Mouse (Mus musculus): Measurements from ENCODE around the gene Luc7l2.
"Not testable (repeated sequence)": the region's sequence is repeated elsewhere in the genome, so short reads cannot be mapped to it uniquely, and the experiment has no call there.

Gene Luc7l2

GRCm38 (mm10) chr6:38551062-38551988 lies at the start of gene Luc7l2:
Gene Luc7l2, plus strand, starts transcription at chr6:38551334.
- DNase-seq (ENCODE audit: low spot score): peak; percentile 86

DNA sequence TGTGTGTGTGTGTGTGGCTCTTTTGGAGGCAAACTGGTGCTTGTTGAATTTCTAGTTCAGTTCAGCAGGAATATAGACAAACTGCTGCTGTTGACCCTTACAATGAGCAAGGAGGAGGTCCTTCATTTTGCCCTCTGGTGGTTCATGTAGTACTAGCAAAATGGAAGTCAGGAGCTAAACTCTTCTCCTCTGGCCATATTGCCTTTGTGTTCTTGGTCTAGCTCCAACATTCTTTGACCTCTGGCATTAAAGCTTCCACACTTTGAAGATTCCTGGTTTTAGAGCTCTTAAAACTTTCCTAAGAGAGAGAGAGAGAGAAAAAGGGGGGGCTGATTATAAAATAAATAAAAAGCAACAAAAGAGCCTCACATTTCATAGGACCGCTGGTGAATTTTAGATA lies 39.0 kb upstream of the Luc7l2 start:
- no peak for DNase-seq (ENCODE audit: low spot score)

GRCm38 (mm10) chr6:38512830-38513229 lies 38.3 kb upstream of the Luc7l2 start:
- no peak for DNase-seq (ENCODE audit: low spot score)

GRCm38 (mm10) chr6:38515201-38515600 lies 35.9 kb upstream of the Luc7l2 start:
- DNase-seq (ENCODE audit: low spot score): no peak

- DNase-seq (ENCODE audit: low spot score): no peak
Observed at GRCm38 (mm10) chr6:38523851-38524250, 27.3 kb upstream of the Luc7l2 start.

DNA sequence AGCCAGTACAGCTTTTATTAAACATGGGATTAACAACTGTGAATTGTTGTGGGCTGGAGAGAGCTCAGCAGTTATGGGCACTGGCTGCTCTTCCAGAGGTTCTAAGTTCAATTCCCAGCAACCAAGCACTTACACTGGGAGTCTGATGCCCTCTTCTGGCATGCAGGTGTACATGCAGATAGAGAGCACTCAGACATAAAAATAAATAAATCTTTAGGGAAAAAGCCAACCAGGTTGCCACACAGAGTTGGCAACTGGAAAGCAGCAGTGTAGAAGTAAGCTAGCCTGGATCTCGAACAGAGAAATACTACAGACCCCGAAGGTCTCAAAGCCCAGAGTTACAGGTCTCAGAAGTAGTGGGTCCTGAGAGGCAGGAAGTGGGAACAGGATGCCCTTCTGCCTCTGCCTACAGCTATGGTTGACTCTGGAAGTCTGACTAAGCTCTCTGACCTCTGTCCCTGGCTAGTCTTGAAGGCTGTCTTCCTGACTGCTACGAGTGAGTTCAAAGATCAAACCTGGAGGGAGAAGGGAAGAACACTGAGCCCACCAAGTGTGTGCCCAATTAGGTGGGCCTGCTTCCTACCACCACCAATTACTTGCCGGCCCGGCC lies 19.8 kb upstream of the Luc7l2 start:
- DNase-seq (ENCODE audit: low spot score): no peak

- DNase-seq (ENCODE audit: low spot score): no peak
Observed at GRCm38 (mm10) chr6:38532500-38533420, 18.4 kb upstream of the Luc7l2 start.

DNA sequence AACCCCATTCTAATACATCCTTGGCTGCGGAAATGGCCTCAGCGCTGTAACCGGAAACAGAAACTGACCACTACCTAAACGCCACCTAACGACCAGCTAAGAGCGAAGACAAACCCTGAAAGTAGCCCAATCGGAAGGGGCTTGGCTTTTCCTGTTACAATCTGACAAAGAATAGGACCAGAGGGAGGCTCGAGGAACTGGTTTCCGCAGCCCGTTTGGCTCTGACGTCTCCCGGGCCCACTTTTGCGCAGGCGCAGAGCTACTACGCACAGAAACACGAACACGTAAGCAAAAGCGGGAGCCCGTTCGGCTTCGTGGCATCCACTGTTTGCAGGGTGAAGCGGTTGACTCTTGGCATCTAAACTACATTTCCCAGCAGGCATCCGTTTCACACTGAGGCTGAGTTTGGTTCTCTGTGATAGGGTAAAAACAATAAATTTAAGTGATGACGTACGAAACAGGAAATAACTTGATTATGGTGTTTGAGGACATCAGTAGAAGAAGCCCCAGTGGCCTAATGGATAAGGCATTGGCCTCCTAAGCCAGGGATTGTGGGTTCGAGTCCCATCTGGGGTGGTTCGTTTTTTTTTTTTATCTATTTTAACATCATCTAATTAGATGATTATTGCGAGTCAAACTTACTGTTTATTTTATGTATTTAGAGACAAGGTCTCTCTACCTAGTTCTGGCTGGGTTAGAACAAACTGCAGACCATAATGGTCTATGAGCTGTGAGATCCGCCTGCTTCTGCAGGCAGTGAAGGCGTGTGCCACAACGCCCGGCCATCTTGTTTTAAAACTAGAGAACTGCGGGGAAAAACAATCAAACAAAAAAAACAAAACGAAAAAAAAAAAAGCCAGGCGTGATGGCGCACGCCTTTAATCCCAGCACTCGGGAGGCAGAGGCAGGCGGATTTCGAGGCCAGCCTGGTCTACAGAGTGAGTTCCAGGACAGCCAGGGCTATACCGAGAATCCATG lies 17.4 kb upstream of the Luc7l2 start, which contains the start of gene Fmc1:
TSS of gene Fmc1 (plus strand) at position 75 of the 978 bp plus-strand sequence.
- DNase-seq (ENCODE audit: low spot score): peak; percentile 86

DNA sequence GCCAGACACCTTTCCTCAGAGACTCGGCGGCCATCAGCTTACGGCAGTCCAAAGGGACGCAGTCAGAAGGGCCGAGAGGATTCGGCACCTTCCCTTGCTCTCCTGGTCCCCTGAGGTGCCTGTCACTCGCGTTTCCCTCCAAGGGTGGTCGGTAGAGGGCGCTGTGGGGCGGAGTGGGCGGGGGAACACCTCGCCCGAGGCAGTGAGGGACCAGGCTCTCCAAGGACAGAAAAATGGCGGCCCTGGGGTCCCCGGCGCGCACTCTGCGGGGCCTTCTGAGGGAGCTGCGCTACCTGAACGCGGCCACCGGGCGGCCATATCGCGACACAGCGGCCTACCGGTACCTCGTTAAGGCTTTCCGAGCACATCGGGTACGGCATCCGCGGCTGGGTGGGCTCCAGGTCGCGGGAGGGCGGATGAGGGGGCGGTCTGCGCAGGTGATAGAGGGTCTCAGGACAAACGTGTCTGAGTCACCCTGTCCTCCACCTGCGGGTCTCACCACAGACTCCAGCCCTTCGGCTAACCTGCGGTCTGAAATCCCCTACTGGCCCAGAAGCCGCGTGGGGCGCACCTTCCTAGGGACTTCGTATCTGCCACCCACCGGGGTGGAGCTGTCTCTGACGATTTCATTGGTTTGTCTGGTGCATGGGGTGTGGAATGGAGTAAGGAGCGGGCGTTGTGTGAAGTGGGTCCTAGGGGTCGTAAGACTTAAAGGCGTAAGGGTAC lies 16.3 kb upstream of the Luc7l2 start:
- DNase-seq (ENCODE audit: low spot score): peak; percentile 97

GRCm38 (mm10) chr6:38535366-38535690 lies 15.8 kb upstream of the Luc7l2 start:
- no peak for DNase-seq (ENCODE audit: low spot score)

DNA sequence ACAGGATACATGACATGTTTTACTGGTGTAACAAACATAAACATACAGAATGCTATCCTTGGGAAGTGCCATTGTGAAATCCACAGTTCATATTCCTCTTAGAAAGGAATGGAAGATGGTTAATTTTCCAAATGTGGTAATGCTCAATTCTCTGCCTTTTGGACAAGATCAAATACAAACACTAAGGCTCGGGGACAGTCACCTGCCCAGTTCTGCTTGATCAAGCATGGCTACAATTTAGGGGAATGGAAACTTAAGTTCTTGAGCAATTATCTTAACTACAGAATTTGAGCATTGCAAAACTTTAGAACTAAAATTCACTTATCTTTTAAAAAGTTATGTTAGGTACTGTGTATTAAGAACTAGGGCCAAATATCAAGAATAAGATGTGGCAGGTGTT lies 15.3 kb upstream of the Luc7l2 start:
- no peak for DNase-seq (ENCODE audit: low spot score)

- not testable (repeated sequence) for DNase-seq (ENCODE audit: low spot score)
Observed at GRCm38 (mm10) chr6:38544141-38544540, 7.0 kb upstream of the Luc7l2 start.

GRCm38 (mm10) chr6:38547005-38547404 lies 4.1 kb upstream of the Luc7l2 start:
- DNase-seq (ENCODE audit: low spot score): not testable (repeated sequence)

GRCm38 (mm10) chr6:38547707-38548106 lies 3.4 kb upstream of the Luc7l2 start:
- DNase-seq (ENCODE audit: low spot score): no peak

DNA sequence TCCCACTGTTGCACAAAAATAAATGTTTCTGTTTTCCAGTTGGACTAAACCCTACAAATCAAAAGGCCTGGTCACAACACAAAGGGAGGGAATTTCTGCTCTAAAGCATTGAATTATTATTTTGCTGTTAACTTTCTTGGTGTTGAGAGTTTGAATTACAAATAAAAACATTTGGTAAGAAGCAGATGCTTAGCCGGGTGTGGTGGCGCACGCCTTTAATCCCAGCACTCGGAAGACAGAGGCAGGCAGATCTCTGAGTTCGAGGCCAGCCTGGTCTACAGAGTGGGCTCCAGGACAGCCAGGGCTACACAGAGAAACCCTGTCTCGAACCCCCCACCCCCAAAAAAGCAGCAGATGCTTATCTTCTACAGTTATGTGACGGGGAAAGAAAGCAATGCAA lies 2.5 kb upstream of the Luc7l2 start:
- not testable (repeated sequence) for DNase-seq (ENCODE audit: low spot score)

- DNase-seq (ENCODE audit: low spot score): not testable (repeated sequence)
Observed at GRCm38 (mm10) chr6:38549840-38550239, 1.3 kb upstream of the Luc7l2 start.

GRCm38 (mm10) chr6:38550250-38551061 lies 678 bp upstream of the Luc7l2 start:
- DNase-seq (ENCODE audit: low spot score): no peak

- DNase-seq (ENCODE audit: low spot score): peak; percentile 95
Observed at GRCm38 (mm10) chr6:38551989-38552635, 978 bp downstream of the Luc7l2 start.

- DNase-seq (ENCODE audit: low spot score): no peak
Observed at GRCm38 (mm10) chr6:38552636-38553000, 1.5 kb downstream of the Luc7l2 start.

All from urinary bladder, postnatal 10 days (tissue).